24 mouse cellular contexts compared by ENCODE assay signal in genomic region chr10:12975957-12976356, GRCm38 (mm10).
"Had no signal": no experiment of that assay in that cellular context is flagged by ENCODE, and none has a peak within 500 bp of the region (broad histone marks: within the 10 kb centered on the region; RNA-seq: fewer than 3 reads in every experiment).

No protein-coding gene starts in this region.

- H3K4me1 ChIP-seq: kidney, embryonic 15.5 days; limb, embryonic 12.5 days; limb, embryonic 15.5 days; liver, embryonic 13.5 days; lung, embryonic 15.5 days; midbrain, embryonic 12.5 days; midbrain, embryonic 15.5 days; neural tube, embryonic 12.5 days; neural tube, embryonic 15.5 days had no signal

- H3K9ac ChIP-seq: kidney, embryonic 15.5 days; limb, embryonic 12.5 days; limb, embryonic 15.5 days; liver, embryonic 13.5 days; lung, embryonic 15.5 days; midbrain, embryonic 12.5 days; midbrain, embryonic 15.5 days; neural tube, embryonic 12.5 days; neural tube, embryonic 15.5 days had no signal

- H3K27ac ChIP-seq: kidney, embryonic 15.5 days; left cerebral cortex, adult 2 months; limb, embryonic 12.5 days; limb, embryonic 15.5 days; liver, embryonic 13.5 days; lung, embryonic 15.5 days; midbrain, embryonic 12.5 days; midbrain, embryonic 15.5 days; neural tube, embryonic 12.5 days; neural tube, embryonic 15.5 days had no signal

- DNase-seq: kidney, adult 11 months; kidney, adult 8-10 months; kidney, postnatal 10 days; kidney, postnatal 36 days; layer of hippocampus, postnatal 36 days; left cerebral cortex, postnatal 4 days; liver, embryonic 13.5 days; lung, adult 18-20 months; lung, postnatal 10 days; lung, postnatal 36 days; retina, postnatal 1 day; right cerebral cortex, postnatal 25 days; thymus, adult 2 months; thymus, postnatal 14 days; thymus, postnatal 4 days had no signal

- H3K27me3 ChIP-seq: kidney, embryonic 15.5 days; limb, embryonic 12.5 days; limb, embryonic 15.5 days; liver, embryonic 13.5 days; lung, embryonic 15.5 days; midbrain, embryonic 12.5 days; midbrain, embryonic 15.5 days; neural tube, embryonic 12.5 days; neural tube, embryonic 15.5 days had no signal

- H3K4me3 ChIP-seq: kidney, embryonic 15.5 days; left cerebral cortex, adult 2 months; limb, embryonic 12.5 days; limb, embryonic 15.5 days; liver, embryonic 13.5 days; lung, embryonic 15.5 days; midbrain, embryonic 12.5 days; midbrain, embryonic 15.5 days; neural tube, embryonic 12.5 days; neural tube, embryonic 15.5 days had no signal

- ATAC-seq: midbrain, embryonic 15.5 days had no signal

- H3K4me2 ChIP-seq: kidney, embryonic 15.5 days; limb, embryonic 12.5 days; limb, embryonic 15.5 days; liver, embryonic 13.5 days; lung, embryonic 15.5 days; midbrain, embryonic 12.5 days; midbrain, embryonic 15.5 days; neural tube, embryonic 12.5 days; neural tube, embryonic 15.5 days had no signal

- H3K36me3 ChIP-seq: kidney, embryonic 15.5 days; limb, embryonic 12.5 days; limb, embryonic 15.5 days; liver, embryonic 13.5 days; lung, embryonic 15.5 days; midbrain, embryonic 12.5 days; midbrain, embryonic 15.5 days; neural tube, embryonic 12.5 days; neural tube, embryonic 15.5 days had no signal

- H3K9me3 ChIP-seq: kidney, embryonic 15.5 days; limb, embryonic 12.5 days; limb, embryonic 15.5 days; liver, embryonic 13.5 days; lung, embryonic 15.5 days; midbrain, embryonic 12.5 days; midbrain, embryonic 15.5 days; neural tube, embryonic 12.5 days; neural tube, embryonic 15.5 days had no signal
